Mouse (Mus musculus): ENCODE data around the gene Mafg.

The Mafg gene

DNA sequence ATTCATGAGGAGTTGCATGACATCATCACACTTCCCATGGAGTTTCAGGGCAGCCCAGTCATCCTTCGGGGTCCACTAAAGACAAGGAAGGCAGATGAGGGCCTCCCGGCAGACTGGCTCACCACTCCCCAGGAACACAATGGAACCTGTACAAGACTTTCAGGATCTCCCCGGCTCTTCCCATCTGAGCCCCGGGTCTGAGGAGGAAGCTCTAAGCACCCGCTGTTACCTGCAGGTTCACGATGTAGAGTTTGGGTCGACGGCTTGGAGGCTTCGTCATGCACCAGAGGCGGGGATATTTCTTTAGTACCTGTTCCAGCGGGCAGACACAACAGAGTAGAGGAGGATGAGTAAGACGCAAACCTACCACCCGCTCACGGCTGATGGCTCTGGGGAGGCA lies 13.2 kb downstream of the Mafg start:
- DNase-seq (ENCODE audit: low spot score): no peak

DNA sequence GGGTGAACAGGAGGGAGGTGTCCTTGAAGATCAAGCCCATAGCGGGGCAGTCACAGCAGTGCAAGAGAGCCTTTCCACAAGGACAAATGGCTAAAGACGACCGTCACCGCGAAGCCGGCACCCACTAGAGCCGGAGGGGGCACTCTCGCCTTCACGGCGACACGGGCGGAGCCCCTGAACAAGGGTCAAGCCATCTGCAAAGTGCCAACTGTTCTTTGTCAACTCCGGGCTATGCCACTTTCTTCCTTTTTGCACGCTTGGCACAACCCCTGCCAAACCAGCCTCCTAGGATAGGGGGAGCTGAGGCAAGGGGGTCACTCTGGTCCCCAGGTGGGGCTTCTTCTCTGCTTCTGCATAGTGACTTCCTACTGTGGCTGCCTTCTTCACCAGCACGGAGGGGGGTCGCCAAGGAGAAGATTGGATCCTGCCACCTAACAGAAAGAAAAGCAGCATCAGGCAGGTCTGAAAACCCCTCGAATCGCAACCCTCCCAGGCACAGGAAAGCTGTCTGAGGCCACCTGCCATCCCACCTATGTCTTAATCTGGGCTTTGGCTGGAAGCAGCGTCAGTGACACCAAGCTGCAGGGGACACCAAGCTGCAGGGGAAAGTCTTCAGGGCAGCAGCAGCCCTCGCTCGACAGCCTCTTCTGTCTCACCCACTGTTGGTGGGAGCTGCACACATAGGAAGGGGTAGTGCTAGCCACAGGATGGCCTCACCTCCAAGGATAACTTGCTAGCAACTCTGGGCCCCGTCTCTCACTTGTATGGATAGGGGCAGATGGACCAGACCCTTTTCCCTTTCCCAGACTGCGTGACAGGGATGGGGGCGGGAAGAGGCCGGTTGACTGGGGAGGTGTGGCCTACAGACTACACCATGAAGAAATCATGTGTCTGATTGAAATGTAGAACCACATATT lies 14.5 kb downstream of the Mafg start:
- DNase-seq (ENCODE audit: low spot score): no peak

DNA sequence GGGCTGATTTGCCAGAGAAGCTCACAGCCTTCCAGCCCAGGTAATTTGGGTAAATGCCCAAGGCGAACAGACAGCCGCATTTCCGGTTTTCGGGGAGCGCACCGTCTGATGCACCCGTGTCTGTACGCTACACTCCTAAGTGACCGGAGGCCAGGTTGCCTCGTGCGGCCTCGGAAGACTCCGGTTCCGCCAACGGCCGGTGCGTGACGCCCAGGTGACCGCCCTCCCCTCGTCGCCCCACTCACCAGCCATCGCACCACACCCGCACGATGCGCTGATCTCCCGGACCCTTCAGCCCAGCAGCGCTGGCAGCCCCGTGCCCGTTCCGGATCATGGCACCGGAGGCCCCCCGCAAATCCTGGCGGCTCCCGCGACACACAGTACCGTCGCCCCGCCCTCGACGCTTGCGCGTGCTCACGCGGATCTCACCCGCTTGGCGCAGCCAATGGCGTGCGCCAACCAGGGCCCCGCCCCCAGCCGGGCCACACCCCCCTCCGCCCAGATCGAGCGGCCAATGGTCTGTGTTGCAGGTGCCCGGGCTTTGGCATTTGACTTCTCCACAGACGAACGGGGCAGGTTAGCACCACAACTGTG lies 15.8 kb downstream of the Mafg start, which contains the start of gene Pcyt2:
Gene Pcyt2 (minus strand): TSS at position 418 of the 594 bp plus-strand sequence.
- peak; percentile 88 for DNase-seq (ENCODE audit: low spot score)

DNA sequence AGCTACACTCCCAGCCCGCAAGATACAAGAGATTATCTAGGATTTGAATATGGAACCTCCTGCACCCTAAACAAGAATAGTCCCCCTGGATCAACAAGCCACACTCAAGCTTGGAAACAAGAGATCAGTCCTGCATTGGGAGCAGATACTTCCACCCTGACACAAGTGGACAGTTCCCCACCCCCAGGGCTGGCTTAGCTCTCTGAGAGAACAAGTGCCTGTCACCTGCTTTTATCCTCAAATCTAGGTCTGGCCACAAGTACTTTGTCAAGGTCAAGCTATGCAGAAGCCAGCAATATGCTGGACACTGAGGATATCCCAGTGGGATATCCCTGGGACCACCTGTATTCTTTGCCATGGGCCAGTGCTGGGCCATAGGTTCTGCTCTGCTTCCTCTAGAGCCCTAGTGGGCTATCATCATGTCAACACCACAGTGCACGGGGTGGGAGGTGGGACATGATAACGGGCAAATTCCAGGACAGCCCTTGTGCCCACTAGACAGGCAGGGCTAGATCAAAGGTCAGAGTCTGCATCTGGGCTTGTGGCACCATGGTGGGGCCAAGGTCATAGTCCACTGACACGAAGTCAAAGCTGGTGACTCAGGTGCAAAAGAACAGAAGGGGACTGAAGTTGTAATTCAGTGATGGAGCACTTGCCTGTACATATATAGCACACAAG lies 16.6 kb downstream of the Mafg start:
- no peak for DNase-seq (ENCODE audit: low spot score)

GRCm38 (mm10) chr11:120615606-120616203 lies 17.7 kb downstream of the Mafg start:
- no peak for DNase-seq (ENCODE audit: low spot score)

- DNase-seq (ENCODE audit: low spot score): no peak
These were observed 18.2 kb downstream of the Mafg start for GRCm38 (mm10) chr11:120615167-120615566.

- DNase-seq (ENCODE audit: low spot score): no peak
These were observed 19.4 kb downstream of the Mafg start for GRCm38 (mm10) chr11:120613976-120614375.

DNA sequence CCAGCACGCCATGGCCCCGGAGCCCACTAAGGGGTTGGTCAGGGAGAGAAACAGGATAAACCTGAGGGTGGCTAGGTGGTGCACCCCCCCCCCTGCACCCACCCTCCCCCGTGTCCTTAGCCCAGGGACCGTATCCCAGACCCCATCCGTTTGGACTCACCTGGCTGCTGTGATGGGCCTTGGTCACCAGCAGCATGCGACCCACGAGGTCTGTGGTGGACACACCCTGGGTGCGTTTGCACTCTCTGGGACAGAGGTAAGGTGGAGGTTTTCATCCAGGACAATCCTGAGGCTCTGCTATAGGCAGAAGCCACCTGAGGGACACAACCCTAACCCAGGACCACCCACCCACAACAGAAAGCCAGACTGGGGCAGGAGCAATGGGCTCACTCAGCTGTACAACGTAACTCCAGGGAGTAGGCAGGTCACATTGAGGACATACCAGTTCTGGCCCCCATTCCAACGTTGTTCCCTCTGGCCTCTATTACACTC lies 19.9 kb downstream of the Mafg start:
- no peak for DNase-seq (ENCODE audit: low spot score)

GRCm38 (mm10) chr11:120612763-120613162 lies 20.6 kb downstream of the Mafg start:
- no peak for DNase-seq (ENCODE audit: low spot score)

GRCm38 (mm10) chr11:120610477-120611046 lies 22.8 kb downstream of the Mafg start:
- DNase-seq (ENCODE audit: low spot score): no peak

DNA sequence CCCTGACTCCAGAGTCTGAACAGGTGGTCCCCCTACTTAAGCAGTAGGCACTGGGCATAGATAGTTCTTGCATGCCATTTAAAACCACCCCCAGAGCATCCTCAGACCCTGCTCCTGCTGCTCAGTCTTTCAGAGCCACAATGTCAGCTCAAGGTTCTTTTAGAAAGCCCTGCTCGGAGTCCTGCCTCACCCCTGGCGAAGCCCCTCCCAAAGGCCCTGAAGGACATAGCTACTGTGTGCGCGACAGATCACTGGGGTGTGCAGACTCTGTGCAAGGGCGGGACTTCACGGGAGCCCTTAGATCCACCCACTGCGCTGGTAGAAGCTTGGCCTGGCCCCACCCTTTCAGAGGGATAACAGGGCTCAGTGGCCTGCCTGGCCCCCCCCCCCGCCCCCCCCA lies 24.1 kb downstream of the Mafg start:
- no peak for DNase-seq (ENCODE audit: low spot score)

DNA sequence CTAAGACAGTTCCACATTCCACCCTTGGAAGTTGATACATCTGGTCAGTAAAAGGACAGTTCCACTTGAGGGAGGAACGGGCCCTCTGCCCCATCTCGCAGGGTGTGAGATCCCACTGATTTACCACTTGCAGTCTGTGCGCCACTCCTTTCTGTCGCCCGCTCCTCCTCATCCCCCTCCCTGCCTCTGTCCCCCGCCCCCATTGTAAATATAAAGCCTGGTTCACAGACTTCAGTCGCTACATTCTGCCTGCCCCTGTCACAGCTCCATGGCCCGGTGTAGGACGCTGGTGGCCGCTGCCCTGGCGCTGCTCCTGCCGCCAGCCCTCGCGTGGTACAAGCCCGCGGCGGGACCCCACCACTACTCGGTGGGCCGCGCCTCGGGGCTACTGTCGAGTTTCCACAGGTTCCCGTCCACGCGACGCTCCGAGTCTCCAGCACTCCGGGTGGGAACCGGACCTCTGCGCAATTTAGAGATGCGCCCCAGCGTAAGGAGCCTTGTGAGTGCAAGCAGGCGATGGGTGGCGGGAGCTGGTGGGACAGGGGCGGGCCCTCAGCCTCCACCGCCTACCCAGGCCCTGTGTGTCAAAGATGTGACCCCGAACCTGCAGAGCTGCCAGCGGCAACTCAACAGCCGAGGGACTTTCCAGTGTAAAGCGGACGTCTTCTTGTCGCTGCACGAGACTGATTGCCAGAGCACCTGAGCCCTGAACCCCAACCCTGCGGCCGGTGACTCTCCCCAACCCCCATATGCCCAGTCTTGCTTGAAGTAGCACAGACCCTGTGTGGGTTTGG lies 25.0 kb downstream of the Mafg start, which contains the start of gene Npb:
Gene Npb (plus strand): TSS at position 237 of the 794 bp plus-strand sequence.
- DNase-seq (ENCODE audit: low spot score): no peak

- no peak for DNase-seq (ENCODE audit: low spot score)
These were observed 26.6 kb downstream of the Mafg start for GRCm38 (mm10) chr11:120606764-120607163.

DNA sequence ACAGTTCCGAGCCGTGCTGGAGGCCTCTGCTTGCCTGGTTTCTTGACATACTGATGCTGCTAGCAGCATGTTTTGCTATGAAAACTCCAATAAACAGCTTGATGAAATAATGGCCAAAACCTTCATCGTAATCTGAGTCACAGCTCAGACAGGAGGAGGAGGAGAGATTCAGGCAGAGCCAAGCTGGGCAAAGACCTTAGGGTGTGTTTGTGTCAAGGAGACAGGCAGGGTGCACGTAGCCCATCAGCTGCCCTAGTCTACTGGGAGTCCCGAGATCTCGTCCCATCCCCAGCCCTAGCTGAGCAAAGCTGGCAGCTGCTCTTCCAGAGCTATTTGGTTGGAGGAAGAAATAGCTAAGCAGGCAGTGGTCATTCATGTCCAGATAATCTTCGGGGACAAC lies 27.7 kb downstream of the Mafg start:
- no peak for DNase-seq (ENCODE audit: low spot score)

- DNase-seq (ENCODE audit: low spot score): no peak
These were observed 29.9 kb downstream of the Mafg start for GRCm38 (mm10) chr11:120603545-120603944.

DNA sequence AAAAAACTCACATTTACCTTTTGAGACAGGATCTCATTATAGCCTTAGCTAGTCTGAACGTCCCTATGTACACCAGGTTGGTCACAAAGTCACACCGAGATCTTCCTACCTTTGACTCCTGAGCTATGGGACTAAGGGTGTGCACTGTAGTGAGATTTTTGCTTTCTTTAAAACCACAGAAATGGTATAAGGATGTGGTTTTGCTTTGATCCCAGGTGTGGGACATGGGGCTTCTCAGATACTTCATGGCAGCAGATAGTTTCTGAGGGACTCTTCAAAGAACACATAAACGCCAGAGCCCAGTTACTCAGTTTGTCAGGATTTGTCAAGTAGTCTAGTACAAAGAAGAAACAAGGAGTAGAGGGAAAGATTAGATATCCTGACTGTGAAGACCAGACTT lies 32.7 kb downstream of the Mafg start:
- no peak for DNase-seq (ENCODE audit: low spot score)

- DNase-seq (ENCODE audit: low spot score): no peak
These were observed 34.3 kb downstream of the Mafg start for GRCm38 (mm10) chr11:120598990-120599549.

DNA sequence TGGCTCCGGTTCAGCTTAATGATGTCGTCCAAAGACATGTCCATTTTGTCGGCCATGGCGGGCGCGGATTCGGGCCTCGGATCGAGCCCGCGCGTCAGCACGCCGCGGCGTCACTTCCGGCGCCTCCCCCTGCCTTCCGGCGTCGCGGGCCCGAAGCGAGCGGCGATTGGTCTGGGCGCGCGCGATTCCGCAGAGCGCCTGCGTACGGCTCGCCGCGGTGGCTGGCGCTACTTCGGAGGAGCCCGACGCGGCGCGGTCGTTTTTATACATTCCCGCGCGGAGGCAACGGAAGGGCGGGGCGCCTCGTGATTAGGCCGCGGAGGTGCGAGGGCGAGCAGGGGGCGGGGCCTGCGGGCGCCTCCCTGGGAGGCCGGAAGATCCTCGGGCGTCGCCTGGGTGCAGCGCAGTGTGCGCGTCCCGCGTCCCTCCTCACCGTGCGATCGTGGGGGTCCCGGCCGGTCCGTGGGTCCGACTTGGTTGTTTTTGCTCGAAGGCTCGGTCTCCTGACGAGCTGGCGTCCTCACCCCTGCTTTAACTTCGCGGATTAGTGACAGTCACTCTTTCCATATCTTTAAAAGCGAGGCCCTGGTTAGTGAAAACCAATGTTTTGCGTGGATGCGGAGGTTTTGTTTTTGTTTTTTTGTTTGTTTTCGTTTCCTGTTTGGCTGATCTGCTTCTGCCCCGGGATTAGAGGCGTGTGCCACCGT lies 35.0 kb downstream of the Mafg start, which contains the start of the genes Alyref and Anapc11:
Gene Alyref (minus strand): TSS at position 83 of the 707 bp plus-strand sequence.
Gene Anapc11 (plus strand): TSS at position 139 of the 707 bp plus-strand sequence.
- DNase-seq (ENCODE audit: low spot score): peak; percentile 87

All from left cerebral cortex, adult 11 months (tissue).